ENCODE assay signal across 10 mouse cellular contexts in the genomic region with DNA sequence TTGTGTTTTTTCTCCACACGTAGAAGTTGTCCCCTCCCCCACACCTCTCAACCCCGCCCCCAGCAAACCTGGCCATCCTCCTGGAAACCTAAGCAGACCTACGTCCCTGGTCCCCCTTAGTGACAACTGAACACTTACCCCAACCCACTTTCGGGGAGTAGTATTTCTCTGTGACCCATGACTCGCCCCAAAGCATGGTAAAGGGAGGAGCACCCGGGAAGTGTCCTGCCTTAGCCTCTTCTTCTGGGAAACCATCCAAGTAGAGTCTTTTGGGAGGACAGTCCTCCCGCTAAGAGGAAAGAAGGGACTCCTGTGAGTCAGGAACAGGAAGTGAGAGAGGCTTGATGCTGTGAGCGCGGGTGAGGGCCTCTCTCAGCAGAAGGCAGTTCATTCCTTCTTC. TPM values are rescaled to one million over a fixed set of nuclear protein-coding genes. Genes with fewer than 3 reads are reported as not detected.
DNase-seq lines count a peak whose midpoint lies in the region; ATAC-seq and TF ChIP-seq lines count a peak whose summit lies in the region.
"Had no signal": no experiment of that assay in that cellular context is flagged by ENCODE, and none has a peak within 500 bp of the region (broad histone marks: within the 10 kb centered on the region; RNA-seq: fewer than 3 reads in every experiment).

No protein-coding gene starts in this region.

- ATAC-seq in heart, embryonic 11.5 days (replicated peaks; ENCODE audit: insufficient number of reproducible peaks, low FRiP score, low TSS enrichment) = no peak
- no peak for ATAC-seq in embryonic facial prominence, embryonic 11.5 days (replicated peaks; ENCODE audit: insufficient number of reproducible peaks, low FRiP score, low TSS enrichment, low read depth)
- ATAC-seq in neural tube, embryonic 11.5 days (ENCODE audit: insufficient read depth, low FRiP score, low TSS enrichment) = no peak

- H3K4me3 ChIP-seq in heart, embryonic 11.5 days (ENCODE audit: low read depth, low read length) = peak overlapping the region; percentile 31
- H3K4me3 ChIP-seq in heart, adult 2 months = no peak overlapping the region
- peak overlapping the region; percentile 58 for H3K4me3 ChIP-seq in embryonic facial prominence, embryonic 11.5 days (ENCODE audit: low read depth, low read length)
- peak overlapping the region; percentile 91 for H3K4me3 ChIP-seq in neural tube, embryonic 11.5 days (ENCODE audit: low read depth, low read length)

- H3K27me3 ChIP-seq in heart, embryonic 11.5 days (ENCODE audit: control insufficient read depth, insufficient read depth, low read length) = peaks cover 94% of the 10 kb centered on the region
- H3K27me3 ChIP-seq in heart, adult 2 months (ENCODE audit: control insufficient read depth, insufficient read depth, low read length) = peaks cover 9% of the 10 kb centered on the region
- peaks cover 79% of the 10 kb centered on the region for H3K27me3 ChIP-seq in embryonic facial prominence, embryonic 11.5 days (ENCODE audit: control insufficient read depth, insufficient read depth, low read length)
- no peaks in the 10 kb centered on the region for H3K27me3 ChIP-seq in neural tube, embryonic 11.5 days (ENCODE audit: control insufficient read depth, insufficient read depth, low read length)

- no peaks in the 10 kb centered on the region for H3K9me3 ChIP-seq in heart, embryonic 11.5 days (replicated peaks; ENCODE audit: control insufficient read depth, low read length)
- H3K9me3 ChIP-seq in embryonic facial prominence, embryonic 11.5 days (replicated peaks; ENCODE audit: control insufficient read depth, low read length) = no peaks in the 10 kb centered on the region
- no peaks in the 10 kb centered on the region for H3K9me3 ChIP-seq in neural tube, embryonic 11.5 days (ENCODE audit: control insufficient read depth, low read length)

- H3K36me3 ChIP-seq in heart, embryonic 11.5 days (ENCODE audit: control insufficient read depth, insufficient read depth, low read length) = no peaks in the 10 kb centered on the region
- H3K36me3 ChIP-seq in heart, adult 2 months (ENCODE audit: control insufficient read depth, insufficient read depth, low read length) = no peaks in the 10 kb centered on the region
- H3K36me3 ChIP-seq in embryonic facial prominence, embryonic 11.5 days (replicated peaks; ENCODE audit: control insufficient read depth, insufficient read depth, low read depth, low read length) = no peaks in the 10 kb centered on the region
- H3K36me3 ChIP-seq in neural tube, embryonic 11.5 days (ENCODE audit: control insufficient read depth, insufficient read depth, low read length) = no peaks in the 10 kb centered on the region; the same call in 1 of the 2 replicates

- DNase-seq in heart, adult 2 months = no peak
- DNase-seq in embryonic facial prominence, embryonic 11.5 days (ENCODE audit: low spot score) = no peak
- DNase-seq in kidney, postnatal 14 days = peak; percentile 53
- DNase-seq in neural tube, embryonic 11.5 days (ENCODE audit: low spot score) = peak; percentile 58
- DNase-seq in spleen, adult 18-20 months = no peak
- no peak for DNase-seq in Muller cell, postnatal 12 days (ENCODE audit: inconsistent ontology term)
- no peak for DNase-seq in frontal cortex, adult 2 months (ENCODE audit: extremely low spot score in 1 of 2, low spot score in 1 of 2)

- intact Hi-C loops in heart, adult 2 months (cut with DNase I) = loop anchor here (2.0 to 5.0 kb wide), 2 partner anchors 31 to 73 kb away; a partner anchor contains a TSS

- H3K27ac ChIP-seq in heart, embryonic 11.5 days (ENCODE audit: low read depth, low read length) = 0 out of 2 replicates have a peak overlapping the region, but pooled peaks have one; percentile 2
- no peak overlapping the region; the same call in 1 of the 2 replicates for H3K27ac ChIP-seq in heart, adult 2 months
- H3K27ac ChIP-seq in embryonic facial prominence, embryonic 11.5 days (replicated peaks; ENCODE audit: low read depth, low read length) = no peak overlapping the region
- peak overlapping the region; percentile 99 for H3K27ac ChIP-seq in neural tube, embryonic 11.5 days (ENCODE audit: low read depth, low read length)

- no peak for TF ChIP-seq EP300 in heart, adult 2 months (IDR thresholded peaks at IDR 0.05; ENCODE audit: insufficient read depth, low read depth, low read length)

- no peaks in the 10 kb centered on the region for H3K79me2 ChIP-seq in heart, adult 2 months (replicated peaks; ENCODE audit: control insufficient read depth, insufficient read depth, low read length)

- H3K9ac ChIP-seq in heart, embryonic 11.5 days (ENCODE audit: low read depth, low read length) = peak overlapping the region; percentile 57; the same call in 1 of the 2 replicates
- H3K9ac ChIP-seq in heart, adult 2 months (ENCODE audit: low read depth, low read length) = no peak overlapping the region
- H3K9ac ChIP-seq in embryonic facial prominence, embryonic 11.5 days (replicated peaks; ENCODE audit: low read length) = peak overlapping the region; percentile 43; the same call in 1 of the 2 replicates
- peak overlapping the region; percentile 96 for H3K9ac ChIP-seq in neural tube, embryonic 11.5 days (ENCODE audit: low read length)

- peak overlapping the region; percentile 76 for H3K4me2 ChIP-seq in heart, embryonic 11.5 days
- H3K4me2 ChIP-seq in embryonic facial prominence, embryonic 11.5 days (ENCODE audit: low read depth, low read length) = peak overlapping the region; percentile 99
- H3K4me2 ChIP-seq in neural tube, embryonic 11.5 days (ENCODE audit: low read depth) = peak overlapping the region; percentile 78

- 7% methylated on average over 8 of the region's 9 CpGs for WGBS in heart, embryonic 11.5 days (ENCODE audit: insufficient replicate concordance)
- 19% methylated on average over 9 of the region's 9 CpGs for WGBS in heart, adult 2 months
- 3% methylated on average over 8 of the region's 9 CpGs for WGBS in embryonic facial prominence, embryonic 11.5 days
- 0% methylated on average over 9 of the region's 9 CpGs for WGBS in neural tube, embryonic 11.5 days

- no peak for TF ChIP-seq CTCF in heart, adult 2 months (IDR thresholded peaks at IDR 0.05)

- peaks cover 5% of the 10 kb centered on the region; the same call in 1 of the 2 replicates for H3K4me1 ChIP-seq in heart, embryonic 11.5 days (ENCODE audit: control insufficient read depth, insufficient read depth, low read length)
- H3K4me1 ChIP-seq in heart, adult 2 months (ENCODE audit: control insufficient read depth, insufficient read depth, low read length) = no peaks in the 10 kb centered on the region
- no peaks in the 10 kb centered on the region; the same call in 1 of the 2 replicates for H3K4me1 ChIP-seq in embryonic facial prominence, embryonic 11.5 days (ENCODE audit: control insufficient read depth, insufficient read depth, low read length)
- peaks cover 38% of the 10 kb centered on the region for H3K4me1 ChIP-seq in neural tube, embryonic 11.5 days (ENCODE audit: control insufficient read depth, insufficient read depth, low read length)

- no peak for TF ChIP-seq POLR2A in heart, adult 2 months (IDR thresholded peaks at IDR 0.05; ENCODE audit: insufficient read depth, low read depth, low read length)

RNA-seq across cellular contexts. Expression of a gene that starts 1.9 kb away (rescaled TPM):
- 1.2 TPM in 2 replicates for polyA plus RNA-seq in heart, embryonic 11.5 days (2014; fragmentation: Nextera tagmentation; extraction: Ambion mirVana)
- total RNA-seq in heart, adult 2 months (2021) = under 1 TPM in 1 of 2 experiments, not detected in 1; 0.20 TPM
- polyA plus RNA-seq in heart, adult 2 months (2012; rRNA removed) = 0.32 and 0.43 TPM in 2 replicates
- 1.1 TPM in 2 replicates for polyA plus RNA-seq in embryonic facial prominence, embryonic 11.5 days (2014; fragmentation: Nextera tagmentation; extraction: Ambion mirVana)
- polyA plus RNA-seq in neural tube, embryonic 11.5 days (2014; fragmentation: Nextera tagmentation; extraction: Ambion mirVana) = 8.0 and 9.3 TPM in 2 replicates
- 0.04 TPM in 1 of 2 replicates, not detected in the other for polyA plus RNA-seq in frontal cortex, adult 2 months (2012; rRNA removed)
- total RNA-seq: MEL had no signal

RNA-seq across cellular contexts. Expression of a gene that starts 4.7 kb away (rescaled TPM):
- 3.5 and 3.6 TPM in 2 replicates for polyA plus RNA-seq in heart, embryonic 11.5 days (2014; fragmentation: Nextera tagmentation; extraction: Ambion mirVana)
- under 1 TPM; 0.11 to 0.21 TPM for total RNA-seq in heart, adult 2 months (2021)
- polyA plus RNA-seq in heart, adult 2 months (2012; rRNA removed) = 0.84 TPM in 1 of 2 replicates, not detected in the other
- 19.4 and 24.1 TPM in 2 replicates for polyA plus RNA-seq in embryonic facial prominence, embryonic 11.5 days (2014; fragmentation: Nextera tagmentation; extraction: Ambion mirVana)
- 36.0 and 37.5 TPM in 2 replicates for polyA plus RNA-seq in neural tube, embryonic 11.5 days (2014; fragmentation: Nextera tagmentation; extraction: Ambion mirVana)
- polyA plus RNA-seq in frontal cortex, adult 2 months (2012; rRNA removed) = not detected in 2 replicates
- total RNA-seq: MEL had no signal

RNA-seq across cellular contexts. Expression of a gene that starts 17.3 kb away (rescaled TPM):
- polyA plus RNA-seq in heart, embryonic 11.5 days (2014; fragmentation: Nextera tagmentation; extraction: Ambion mirVana) = 0.45 and 0.57 TPM in 2 replicates
- total RNA-seq in heart, adult 2 months (2021) = not detected
- polyA plus RNA-seq in heart, adult 2 months (2012; rRNA removed) = not detected in 2 replicates
- polyA plus RNA-seq in embryonic facial prominence, embryonic 11.5 days (2014; fragmentation: Nextera tagmentation; extraction: Ambion mirVana) = 0.13 and 0.22 TPM in 2 replicates
- polyA plus RNA-seq in neural tube, embryonic 11.5 days (2014; fragmentation: Nextera tagmentation; extraction: Ambion mirVana) = 4.1 and 4.5 TPM in 2 replicates
- polyA plus RNA-seq in frontal cortex, adult 2 months (2012; rRNA removed) = not detected in 2 replicates
- total RNA-seq: MEL had no signal
- polyA plus RNA-seq: spleen, adult 2 months had no signal

RNA-seq across cellular contexts. Expression of a gene that starts 31.6 kb away (rescaled TPM):
- polyA plus RNA-seq in heart, embryonic 11.5 days (2014; fragmentation: Nextera tagmentation; extraction: Ambion mirVana) = 0.68 and 1.4 TPM in 2 replicates
- total RNA-seq in heart, adult 2 months (2021) = under 1 TPM; 0.14 to 0.34 TPM
- 0.76 and 0.84 TPM in 2 replicates for polyA plus RNA-seq in heart, adult 2 months (2012; rRNA removed)
- polyA plus RNA-seq in embryonic facial prominence, embryonic 11.5 days (2014; fragmentation: Nextera tagmentation; extraction: Ambion mirVana) = 0.31 and 0.34 TPM in 2 replicates
- 10.2 and 11.7 TPM in 2 replicates for polyA plus RNA-seq in neural tube, embryonic 11.5 days (2014; fragmentation: Nextera tagmentation; extraction: Ambion mirVana)
- polyA plus RNA-seq in frontal cortex, adult 2 months (2012; rRNA removed) = 0.06 TPM in 1 of 2 replicates, not detected in the other
- total RNA-seq: MEL had no signal

RNA-seq across cellular contexts. Expression of a gene that starts 44.4 kb away (rescaled TPM):
- polyA plus RNA-seq in heart, embryonic 11.5 days (2014; fragmentation: Nextera tagmentation; extraction: Ambion mirVana) = 2.4 and 2.6 TPM in 2 replicates
- total RNA-seq in heart, adult 2 months (2021) = under 1 TPM; 0.26 to 0.45 TPM
- 0.94 and 0.96 TPM in 2 replicates for polyA plus RNA-seq in heart, adult 2 months (2012; rRNA removed)
- 0.39 and 1.4 TPM in 2 replicates for polyA plus RNA-seq in embryonic facial prominence, embryonic 11.5 days (2014; fragmentation: Nextera tagmentation; extraction: Ambion mirVana)
- 53.4 and 56.5 TPM in 2 replicates for polyA plus RNA-seq in neural tube, embryonic 11.5 days (2014; fragmentation: Nextera tagmentation; extraction: Ambion mirVana)
- polyA plus RNA-seq in frontal cortex, adult 2 months (2012; rRNA removed) = 0.11 TPM in 1 of 2 replicates, not detected in the other
- total RNA-seq: MEL had no signal

Comparison
In these comparisons a context has a peak if more than half of its experiments do, and no peak if none do; other contexts are left out.
1. H3K27ac ChIP-seq: peak in heart, embryonic 11.5 days (single experiment) and neural tube, embryonic 11.5 days (single experiment); none in heart, adult 2 months (single experiment) and embryonic facial prominence, embryonic 11.5 days (single experiment).
2. DNase-seq: peak in kidney, postnatal 14 days (single experiment) and neural tube, embryonic 11.5 days (single experiment); none in heart, adult 2 months (0 of 2), embryonic facial prominence, embryonic 11.5 days (single experiment), spleen, adult 18-20 months (0 of 2), Muller cell, postnatal 12 days (single experiment) and frontal cortex, adult 2 months (0 of 2).
3. Peak in every context shown above with its lines, with median percentiles within 50 percentile points of each other: H3K4me2 ChIP-seq.